Mouse (Mus musculus): ENCODE data around the gene Gpr37.

Gpr37 gene

GRCm38 (mm10) chr6:25690629-25691028 lies at the start of gene Gpr37:
Gene Gpr37 (minus strand): TSS chr6:25690729.
- no peak for DNase-seq (ENCODE audit: low read depth, low spot score)

GRCm38 (mm10) chr6:25736533-25736932 lies 46.0 kb upstream of the Gpr37 start:
- no peak for DNase-seq (ENCODE audit: low read depth, low spot score)

GRCm38 (mm10) chr6:25726560-25726959 lies 36.0 kb upstream of the Gpr37 start:
- no peak for DNase-seq (ENCODE audit: low read depth, low spot score)

GRCm38 (mm10) chr6:25710601-25711000 lies 20.1 kb upstream of the Gpr37 start:
- no peak for DNase-seq (ENCODE audit: low read depth, low spot score)

- DNase-seq (ENCODE audit: low read depth, low spot score): no peak
Observed at GRCm38 (mm10) chr6:25709250-25709895, 18.8 kb upstream of the Gpr37 start.

- DNase-seq (ENCODE audit: low read depth, low spot score): no peak
Observed at GRCm38 (mm10) chr6:25699956-25700355, 9.4 kb upstream of the Gpr37 start.

GRCm38 (mm10) chr6:25690284-25690605 lies 284 bp downstream of the Gpr37 start:
- no peak for DNase-seq (ENCODE audit: low read depth, low spot score)

GRCm38 (mm10) chr6:25689520-25690283 lies 827 bp downstream of the Gpr37 start:
- DNase-seq (ENCODE audit: low read depth, low spot score): no peak

GRCm38 (mm10) chr6:25688927-25689519 lies 1.5 kb downstream of the Gpr37 start:
- no peak for DNase-seq (ENCODE audit: low read depth, low spot score)

- DNase-seq (ENCODE audit: low read depth, low spot score): no peak
Observed at GRCm38 (mm10) chr6:25686760-25687200, 3.7 kb downstream of the Gpr37 start.

GRCm38 (mm10) chr6:25684391-25684790 lies 6.1 kb downstream of the Gpr37 start:
- DNase-seq (ENCODE audit: low read depth, low spot score): no peak

- no peak for DNase-seq (ENCODE audit: low read depth, low spot score)
Observed at GRCm38 (mm10) chr6:25675111-25675510, 15.4 kb downstream of the Gpr37 start.

- no peak for DNase-seq (ENCODE audit: low read depth, low spot score)
Observed at GRCm38 (mm10) chr6:25673801-25674200, 16.7 kb downstream of the Gpr37 start.

GRCm38 (mm10) chr6:25670150-25670549 lies 20.4 kb downstream of the Gpr37 start:
- DNase-seq (ENCODE audit: low read depth, low spot score): no peak

GRCm38 (mm10) chr6:25663942-25664341 lies 26.6 kb downstream of the Gpr37 start:
- no peak for DNase-seq (ENCODE audit: low read depth, low spot score)

GRCm38 (mm10) chr6:25659924-25660675 lies 30.4 kb downstream of the Gpr37 start:
- DNase-seq (ENCODE audit: low read depth, low spot score): no peak

All from retina, adult 2 months (tissue).